Mouse (Mus musculus) myocyte (in vitro differentiated cells): ENCODE measurements around the gene Nhlrc3. TPM values are rescaled to one million over a fixed set of nuclear protein-coding genes. Genes with fewer than 3 reads are reported as not detected.

Experiments
- H3K27me3 ChIP-seq: one replicate; pipeline ENCODE4 v1.6.1; 2011; ENCODE audit not compliant: control insufficient read depth, insufficient read depth, insufficient read length
- H3K36me3 ChIP-seq: one replicate; pipeline ENCODE4 v1.6.1; 2011; ENCODE audit not compliant: control insufficient read depth, insufficient read depth
- H3K4me2 ChIP-seq: one replicate; pipeline ENCODE4 v1.6.1; 2011; ENCODE audit warnings: low read depth, control low read depth
- H3K4me3 ChIP-seq: one replicate; pipeline ENCODE4 v1.5.1; 2011; ENCODE audit warnings: mild to moderate bottlenecking, control low read depth, moderate library complexity
- H3K79me2 ChIP-seq: one replicate; pipeline ENCODE4 v1.6.1; 2011; ENCODE audit not compliant: control insufficient read depth, insufficient read depth
- H3ac ChIP-seq: one replicate; pipeline ENCODE4 v1.6.1; 2011; ENCODE audit not compliant: control insufficient read depth, insufficient read length
- CEBPB ChIP-seq: IDR thresholded peaks from 2 replicates; pipeline ENCODE4 v1.6.1; 2011; ENCODE audit warnings: mild to moderate bottlenecking, moderate library complexity; ENCODE audit not compliant: poor library complexity, insufficient read depth, severe bottlenecking
- E2F4 ChIP-seq: IDR thresholded peaks from one replicate; pipeline ENCODE4 v1.6.1; 2011; ENCODE audit warnings: mild to moderate bottlenecking, control low read depth, moderate library complexity; ENCODE audit not compliant: insufficient read depth
- MAX ChIP-seq: IDR thresholded peaks from one replicate; pipeline ENCODE4 v1.6.1; 2011; ENCODE audit warnings: low read depth, mild to moderate bottlenecking, control low read depth
- MYOD1 ChIP-seq, 3 experiments: IDR thresholded peaks; one replicate each; pipeline ENCODE4 v1.6.1; 2011; ENCODE audit warnings: control low read depth in 2 of 3, low read depth in 2 of 3, mild to moderate bottlenecking in 2 of 3, moderate library complexity in 1 of 3; ENCODE audit not compliant: insufficient read length in 2 of 3, control insufficient read depth in 1 of 3
- MYOG ChIP-seq, 3 experiments: IDR thresholded peaks; one replicate each; pipeline ENCODE4 v1.6.1; 2011; ENCODE audit warnings: control low read depth in 2 of 3, low read depth in 2 of 3, mild to moderate bottlenecking in 2 of 3; ENCODE audit not compliant: insufficient read length in 2 of 3, control insufficient read depth in 1 of 3, insufficient read depth in 1 of 3
- POLR2A ChIP-seq: IDR thresholded peaks from one replicate; pipeline ENCODE4 v1.6.1; 2011; ENCODE audit warnings: low read depth, mild to moderate bottlenecking, control low read depth, moderate library complexity; ENCODE audit not compliant: insufficient read length
- POLR2AphosphoS2 ChIP-seq: IDR thresholded peaks from one replicate; pipeline ENCODE4 v1.6.1; 2011; ENCODE audit warnings: low read depth, control low read depth; ENCODE audit not compliant: insufficient read length
- REST ChIP-seq: IDR thresholded peaks from one replicate; pipeline ENCODE4 v1.6.1; 2011; ENCODE audit warnings: mild to moderate bottlenecking, control low read depth, moderate library complexity; ENCODE audit not compliant: insufficient read depth, insufficient read length
- SRF ChIP-seq: IDR thresholded peaks from one replicate; pipeline ENCODE4 v1.6.1; 2011; ENCODE audit warnings: low read depth; ENCODE audit not compliant: control insufficient read depth, insufficient read length
- TCF12 ChIP-seq: IDR thresholded peaks from one replicate; pipeline ENCODE4 v1.6.1; 2011; ENCODE audit warnings: mild to moderate bottlenecking, control low read depth; ENCODE audit not compliant: poor library complexity, insufficient read depth, severe bottlenecking
- TCF3 ChIP-seq: IDR thresholded peaks from one replicate; pipeline ENCODE4 v1.6.1; 2011; ENCODE audit warnings: low read depth, control low read depth; ENCODE audit not compliant: insufficient read length
- USF1 ChIP-seq: IDR thresholded peaks from one replicate; pipeline ENCODE4 v1.6.1; 2011; ENCODE audit warnings: low read depth, mild to moderate bottlenecking, control low read depth, moderate library complexity
- polyA plus RNA-seq: library from polyadenylated mRNA; unstranded; fragments of >200 nt; fragmentation: generic; extraction: Trizol; gene quantifications from one replicate; pipeline ENCODE4 v1.2.1, GENCODE M21; 2012; ENCODE audit warnings: missing spikeins

Gene Nhlrc3
- 3.7 TPM for polyA plus RNA-seq

DNA sequence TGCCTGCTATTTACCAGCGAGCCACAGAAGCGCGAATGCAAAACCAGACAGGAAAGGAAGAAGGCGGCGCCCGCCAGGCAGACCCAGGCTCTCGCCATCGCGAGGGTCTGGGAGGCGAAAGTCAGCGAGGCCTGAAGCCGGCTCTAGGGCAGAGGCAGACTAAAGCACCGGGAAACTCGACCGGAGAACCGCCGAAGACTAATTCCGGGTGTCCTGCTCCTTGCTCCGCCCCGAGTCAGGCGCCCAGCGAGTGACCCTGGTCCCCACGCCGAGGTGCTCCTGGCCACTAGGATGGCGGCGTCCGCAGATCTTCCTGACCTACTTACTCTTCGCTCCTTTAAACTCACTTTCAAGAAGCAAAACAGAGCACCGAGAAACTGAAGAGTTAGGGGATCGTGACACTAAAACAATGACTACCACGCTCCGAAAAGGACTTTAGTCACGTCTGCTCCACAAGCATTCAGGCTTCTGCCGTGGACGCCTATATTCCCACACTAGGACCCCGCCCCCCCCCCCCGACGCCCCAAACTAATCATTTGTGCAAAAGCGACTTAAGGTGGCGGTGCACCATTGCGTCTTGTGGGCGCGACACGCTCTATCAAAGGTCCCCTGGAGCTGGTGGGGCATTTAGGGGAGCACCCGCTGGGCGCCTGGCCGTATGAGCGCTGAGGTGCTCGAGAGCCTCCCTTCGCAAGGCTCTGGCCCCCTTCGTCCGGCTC lies at the start of gene Nhlrc3, which contains the start of gene Proser1:
Gene Nhlrc3, minus strand, starts transcription at position 287 of the 719 bp plus-strand sequence.
Gene Proser1, plus strand, starts transcription at position 621 of the 719 bp plus-strand sequence.
- peaks cover 63% of the 10 kb centered on the region for H3K79me2 ChIP-seq
- H3K4me3 ChIP-seq = peak within 1 kb of the TSS; percentile 93
- H3K36me3 ChIP-seq = no peaks in the 10 kb centered on the region
- peak within 1 kb of the TSS; percentile 89 for H3K4me2 ChIP-seq
- no peaks in the 10 kb centered on the region for H3K27me3 ChIP-seq
- TF ChIP-seq TCF3 = peak; percentile 17
- TF ChIP-seq MYOD1 (IDR thresholded peaks at IDR 0.05; ENCODE audit: control insufficient read depth in 1 of 3, insufficient read length in 2 of 3, low read depth in 2 of 3) = peak in 1 of 3 experiments; percentile 34
- peak; percentile 99 for TF ChIP-seq MAX
- peak in 1 of 3 experiments; percentile 51 for TF ChIP-seq MYOG (IDR thresholded peaks at IDR 0.05; ENCODE audit: control insufficient read depth in 1 of 3, insufficient read depth in 1 of 3, insufficient read length in 2 of 3, low read depth in 2 of 3)
- TF ChIP-seq E2F4 = no peak
- TF ChIP-seq TCF12 = no peak
- no peak for TF ChIP-seq USF1
- TF ChIP-seq SRF = peak; percentile 87
- TF ChIP-seq POLR2A = peak; percentile 58
- peak; percentile 23 for TF ChIP-seq POLR2AphosphoS2
- TF ChIP-seq REST = no peak
- TF ChIP-seq CEBPB = no peak
- peak within 1 kb of the TSS; percentile 21 for H3ac ChIP-seq

DNA sequence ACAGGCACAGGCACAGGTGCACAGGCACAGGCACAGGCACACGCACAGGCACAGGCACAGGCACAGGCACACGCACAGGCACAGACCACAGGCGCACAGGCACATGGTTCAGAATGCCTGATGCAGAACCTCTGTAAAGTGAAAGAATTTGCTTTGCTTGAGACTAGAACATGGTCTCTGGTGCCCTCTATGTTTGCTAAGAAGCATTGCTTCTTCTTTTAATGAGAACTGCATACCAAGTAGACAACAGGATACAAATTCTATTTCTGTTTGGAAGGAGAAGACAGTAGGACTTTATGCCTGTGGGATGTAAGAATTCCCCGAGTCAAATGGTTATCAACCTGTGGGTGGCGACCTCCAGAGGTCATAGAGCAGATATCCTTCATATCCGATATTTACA lies 39.3 kb upstream of the Nhlrc3 start:
- TF ChIP-seq MAX = no peak
- TF ChIP-seq USF1 = no peak
- TF ChIP-seq MYOG (IDR thresholded peaks at IDR 0.05; ENCODE audit: control insufficient read depth in 1 of 3, insufficient read depth in 1 of 3, insufficient read length in 2 of 3, low read depth in 2 of 3) = no peak
- Histone ChIP-seq H3K36me3 (no peaks in the 10 kb centered on the region), H3K27me3 (peaks cover 14% of the 10 kb centered on the region), H3K4me3 (no peak overlapping the region), H3K4me2 (no peak overlapping the region), H3K79me2 (no peaks in the 10 kb centered on the region), H3ac (no peak overlapping the region)

- H3K36me3 ChIP-seq = no peaks in the 10 kb centered on the region
- no peak overlapping the region for H3ac ChIP-seq
- no peak overlapping the region for H3K4me3 ChIP-seq
- no peaks in the 10 kb centered on the region for H3K79me2 ChIP-seq
- no peak overlapping the region for H3K4me2 ChIP-seq
- peaks cover 18% of the 10 kb centered on the region for H3K27me3 ChIP-seq
- TF ChIP-seq E2F4 (no peak), POLR2A (no peak), TCF3 (no peak)
Measured at GRCm38 (mm10) chr3:53498351-53498905, 35.3 kb upstream of the Nhlrc3 start.

DNA sequence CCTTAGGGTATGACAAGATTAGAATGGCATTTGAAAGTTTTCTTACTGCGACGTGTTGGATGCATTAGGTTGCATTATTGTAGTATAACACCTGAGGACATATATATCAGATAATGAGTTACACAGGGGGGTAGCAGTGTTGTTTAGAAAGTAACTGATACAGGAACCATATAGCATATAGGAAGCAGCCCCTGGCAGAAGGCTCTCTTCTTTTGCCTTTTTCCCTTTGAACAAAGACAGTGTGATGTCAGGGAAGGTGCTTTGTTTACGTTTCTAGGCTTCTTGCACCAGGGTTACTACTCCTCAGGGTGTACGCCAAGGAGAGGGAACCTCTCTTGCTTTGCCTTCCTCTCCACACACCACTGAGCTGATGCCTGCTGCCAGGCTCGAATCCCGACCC lies 25.2 kb upstream of the Nhlrc3 start, which contains the start of gene Stoml3:
Gene Stoml3, plus strand, starts transcription at position 301 of the 400 bp plus-strand sequence.
- H3K4me2 ChIP-seq = no peak within 1 kb of the TSS
- no peaks in the 10 kb centered on the region for H3K79me2 ChIP-seq
- no peaks in the 10 kb centered on the region for H3K36me3 ChIP-seq
- no peak within 1 kb of the TSS for H3K4me3 ChIP-seq
- no peak within 1 kb of the TSS for H3ac ChIP-seq
- TF ChIP-seq CEBPB (no peak), POLR2A (no peak), SRF (no peak), REST (no peak), POLR2AphosphoS2 (no peak), USF1 (no peak), MYOG (IDR thresholded peaks at IDR 0.05; ENCODE audit: control insufficient read depth in 1 of 3, insufficient read depth in 1 of 3, insufficient read length in 2 of 3, low read depth in 2 of 3) (no peak)
- H3K27me3 ChIP-seq = peaks cover 7% of the 10 kb centered on the region

DNA sequence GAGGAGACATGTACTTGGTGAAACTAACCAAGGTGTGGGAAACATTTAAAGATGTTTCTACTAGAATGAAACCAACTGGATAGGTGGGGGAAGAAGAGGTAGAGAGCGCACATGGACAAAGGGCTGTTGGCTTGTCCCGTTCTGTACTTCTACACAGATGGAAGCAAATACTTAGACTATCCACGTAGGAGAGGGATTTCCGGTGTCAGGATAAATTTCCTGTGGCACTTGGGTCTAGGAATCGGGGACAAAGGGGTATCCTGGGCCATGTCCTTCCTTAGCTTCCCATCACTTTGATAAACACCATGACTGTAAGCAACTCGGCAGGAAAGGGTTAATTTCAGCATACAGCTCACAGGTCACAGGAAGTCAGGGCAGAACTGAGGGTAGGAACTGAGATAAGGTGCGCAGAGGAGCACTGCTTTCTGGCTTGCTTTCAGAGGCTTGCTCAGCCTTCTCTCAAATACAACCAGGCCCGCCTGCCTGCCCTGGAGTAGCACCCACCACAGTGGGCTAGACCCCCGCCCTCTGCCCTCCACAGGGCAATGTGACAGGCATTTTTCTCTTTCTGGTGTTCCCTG lies 24.0 kb upstream of the Nhlrc3 start:
- Histone ChIP-seq H3K79me2 (no peaks in the 10 kb centered on the region), H3K27me3 (no peaks in the 10 kb centered on the region), H3K4me2 (no peak overlapping the region), H3ac (no peak overlapping the region), H3K4me3 (no peak overlapping the region), H3K36me3 (no peaks in the 10 kb centered on the region)
- TF ChIP-seq MYOG (IDR thresholded peaks at IDR 0.05; ENCODE audit: control insufficient read depth in 1 of 3, insufficient read depth in 1 of 3, insufficient read length in 2 of 3, low read depth in 2 of 3) = no peak
- no peak for TF ChIP-seq CEBPB
- no peak for TF ChIP-seq REST
- no peak for TF ChIP-seq USF1
- no peak for TF ChIP-seq SRF
- TF ChIP-seq MYOD1 (IDR thresholded peaks at IDR 0.05; ENCODE audit: control insufficient read depth in 1 of 3, insufficient read length in 2 of 3, low read depth in 2 of 3) = no peak
- no peak for TF ChIP-seq TCF12
- TF ChIP-seq MAX = no peak
- no peak for TF ChIP-seq POLR2AphosphoS2
- no peak for TF ChIP-seq TCF3
- TF ChIP-seq POLR2A = no peak
- TF ChIP-seq E2F4 = no peak
